Mouse (Mus musculus): ENCODE results near the gene Plpp1.

DNA sequence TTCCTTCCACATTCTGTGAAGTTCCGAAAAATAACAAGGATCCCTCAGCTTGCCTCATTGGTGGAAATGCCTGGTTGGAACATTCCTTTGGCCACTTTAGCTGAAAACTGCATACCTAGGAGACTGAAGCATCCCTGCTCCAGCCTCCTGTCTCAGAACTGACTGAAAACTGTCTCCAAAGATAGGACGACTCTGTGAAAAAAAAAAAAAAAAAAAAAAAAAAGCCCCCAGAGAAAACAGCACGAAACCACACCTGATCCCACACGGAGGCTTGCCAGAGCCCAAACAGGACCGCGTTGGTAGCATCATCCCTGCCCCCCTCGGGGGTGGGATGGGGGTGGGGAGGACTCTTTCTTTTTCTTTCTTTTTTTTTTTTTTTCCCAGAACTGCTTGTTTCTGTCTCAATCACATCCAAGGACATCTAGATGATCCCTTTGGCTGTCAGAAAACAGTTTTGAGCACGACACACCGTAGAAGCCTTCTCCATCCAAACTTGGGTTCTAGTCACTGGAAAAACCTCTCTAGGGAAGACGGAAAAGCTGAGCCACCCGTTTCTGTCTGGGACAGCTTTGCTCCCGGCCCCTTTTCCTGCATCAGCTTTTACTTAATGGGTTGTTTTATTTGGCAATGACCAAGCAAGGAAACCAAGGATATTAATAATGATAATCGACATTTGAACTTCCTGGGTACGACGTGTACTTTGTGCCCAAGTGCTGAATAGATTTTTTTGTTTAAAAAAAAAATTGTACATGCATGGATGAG, 29.0 kb upstream of the Plpp1 start:
- TF ChIP-seq TAL1 (IDR thresholded peaks at IDR 0.05; ENCODE audit: low read length) (no peak), GATA1 (IDR thresholded peaks at IDR 0.05; ENCODE audit: low read length) (no peak)
